In the genomic region with DNA sequence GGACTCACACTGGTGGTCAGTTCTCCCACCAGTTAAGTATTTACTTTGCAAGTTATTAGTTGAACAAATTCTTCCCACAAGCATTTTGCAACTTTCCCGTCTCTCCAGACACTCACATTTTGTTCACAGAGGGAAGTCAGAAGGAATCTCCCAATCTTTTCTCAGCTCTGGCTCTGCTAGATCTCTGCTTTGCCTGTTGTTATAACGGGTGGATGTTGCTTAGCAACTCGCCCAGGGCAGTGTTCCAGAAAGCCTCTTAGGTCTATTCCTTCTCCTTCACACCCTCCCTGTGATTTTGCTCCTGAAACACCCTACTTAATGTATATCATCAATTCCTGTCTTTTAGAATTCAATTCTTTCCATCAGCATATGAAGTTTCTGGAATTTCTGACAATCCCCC, we compare ENCODE assay signal across 12 mouse cellular contexts. TPM values are rescaled to one million over a fixed set of nuclear protein-coding genes. Genes with fewer than 3 reads are reported as not detected.
DNase-seq lines count a peak whose midpoint lies in the region; ATAC-seq and TF ChIP-seq lines count a peak whose summit lies in the region.
"Had no signal": no experiment of that assay in that cellular context is flagged by ENCODE, and none has a peak within 500 bp of the region (broad histone marks: within the 10 kb centered on the region; RNA-seq: fewer than 3 reads in every experiment).

No protein-coding gene starts in this region.

- no peak overlapping the region for H3K4me3 ChIP-seq in limb, embryonic 14.5 days (replicated peaks; ENCODE audit: low read length)
- no peak overlapping the region for H3K4me3 ChIP-seq in limb, embryonic 10.5 days
- H3K4me3 ChIP-seq: hindbrain, embryonic 12.5 days had no signal

- WGBS in limb, embryonic 14.5 days: 45% methylated on average over 3 of the region's 3 CpGs
- 63% methylated on average over 3 of the region's 3 CpGs for WGBS in limb, embryonic 10.5 days

- DNase-seq in adrenal gland, postnatal 14 days: peak; percentile 16
- DNase-seq in adrenal gland, postnatal 36 days: no peak
- peak; percentile 18 for DNase-seq in limb, embryonic 14.5 days (ENCODE audit: low spot score)
- DNase-seq in limb, embryonic 10.5 days (ENCODE audit: low spot score): no peak
- DNase-seq in left cerebral cortex, adult 11 months (ENCODE audit: low spot score): peak; percentile 60
- DNase-seq in right cerebral cortex, postnatal 14 days: peak; percentile 77
- no peak for DNase-seq in gastrocnemius, postnatal 25 days
- no peak for DNase-seq in spleen, adult 18-20 months
- DNase-seq: cerebellum, adult 9-10 months; liver had no signal

- ATAC-seq in limb, embryonic 14.5 days (ENCODE audit: low FRiP score, low read depth): 0 out of 2 replicates have a peak, but pooled peaks have one; percentile 60
- ATAC-seq: Patski had no signal

- H3K4me2 ChIP-seq in limb, embryonic 14.5 days (replicated peaks; ENCODE audit: low read depth, low read length, severe bottlenecking): no peak overlapping the region
- H3K4me2 ChIP-seq: hindbrain, embryonic 12.5 days had no signal

- H3K9me3 ChIP-seq in limb, embryonic 14.5 days (ENCODE audit: control insufficient read depth, low read length): no peaks in the 10 kb centered on the region
- no peaks in the 10 kb centered on the region for H3K9me3 ChIP-seq in limb, embryonic 10.5 days (replicated peaks)
- H3K9me3 ChIP-seq: hindbrain, embryonic 12.5 days had no signal

- H3K4me1 ChIP-seq in limb, embryonic 14.5 days (ENCODE audit: control insufficient read depth, insufficient read depth, low read length): no peaks in the 10 kb centered on the region
- H3K4me1 ChIP-seq in limb, embryonic 10.5 days: no peaks in the 10 kb centered on the region
- H3K4me1 ChIP-seq: hindbrain, embryonic 12.5 days had no signal

- TF ChIP-seq POLR2A in limb, embryonic 14.5 days (IDR thresholded peaks at IDR 0.05; ENCODE audit: borderline replicate concordance, extremely low read depth, insufficient read depth, insufficient read length): no peak

- no peak overlapping the region for H3K9ac ChIP-seq in limb, embryonic 14.5 days (ENCODE audit: low read depth, low read length, severe bottlenecking)
- H3K9ac ChIP-seq: hindbrain, embryonic 12.5 days had no signal

- no peaks in the 10 kb centered on the region for H3K36me3 ChIP-seq in limb, embryonic 14.5 days (ENCODE audit: control insufficient read depth, insufficient read depth, low read length)
- no peaks in the 10 kb centered on the region for H3K36me3 ChIP-seq in limb, embryonic 10.5 days
- H3K36me3 ChIP-seq: hindbrain, embryonic 12.5 days had no signal

- H3K27me3 ChIP-seq in limb, embryonic 14.5 days (ENCODE audit: control insufficient read depth, insufficient read depth, low read length): no peaks in the 10 kb centered on the region
- H3K27me3 ChIP-seq in limb, embryonic 10.5 days (ENCODE audit: low read depth, poor library complexity, severe bottlenecking): no peaks in the 10 kb centered on the region
- H3K27me3 ChIP-seq: hindbrain, embryonic 12.5 days had no signal

- H3K27ac ChIP-seq in limb, embryonic 14.5 days (replicated peaks; ENCODE audit: low read depth, low read length): no peak overlapping the region
- no peak overlapping the region for H3K27ac ChIP-seq in limb, embryonic 10.5 days
- H3K27ac ChIP-seq: hindbrain, embryonic 12.5 days had no signal

RNA-seq across cellular contexts. Expression of a gene that starts 28.9 kb away (rescaled TPM):
- 0.71 and 1.4 TPM in 2 replicates for total RNA-seq in adrenal gland, postnatal 14 days (2021)
- 1 to 10 TPM in 1 of 2 experiments, under 1 TPM in 1; 0.26 to 1.3 TPM for total RNA-seq in adrenal gland, postnatal 36 days (2021)
- 0.36 and 0.47 TPM in 2 replicates for polyA plus RNA-seq in limb, embryonic 14.5 days (2012; rRNA removed)
- polyA plus RNA-seq in limb, embryonic 14.5 days (2014; fragmentation: Nextera tagmentation; extraction: Ambion mirVana): 0.66 and 1.9 TPM in 2 replicates
- 0.06 and 0.26 TPM in 2 replicates for polyA plus RNA-seq in limb, embryonic 10.5 days (2016; fragmentation: Nextera tagmentation; extraction: Ambion mirVana)
- total RNA-seq in gastrocnemius, postnatal 25 days (2021): not detected

Comparison
In these comparisons a context has a peak if more than half of its experiments do, and no peak if none do; other contexts are left out.
1. DNase-seq: peak in adrenal gland, postnatal 14 days (single experiment), limb, embryonic 14.5 days (single experiment), left cerebral cortex, adult 11 months (single experiment) and right cerebral cortex, postnatal 14 days (single experiment); none in adrenal gland, postnatal 36 days (0 of 2), limb, embryonic 10.5 days (single experiment), gastrocnemius, postnatal 25 days (single experiment) and spleen, adult 18-20 months (0 of 2).